Mouse (Mus musculus) gastrocnemius, adult 2 months (tissue): ENCODE results near the gene Irak2. TPM values are rescaled to one million over a fixed set of nuclear protein-coding genes. Genes with fewer than 3 reads are reported as not detected.

Source experiments
- DNase-seq: peaks from one replicate; pipeline ENCODE4 v3.0.0; 2022
- H3K27ac ChIP-seq: fragments of 200-600 bp; 2 replicates; pipeline ENCODE4 v1.8.1; 2022; ENCODE audit warnings: mild to moderate bottlenecking
- H3K4me3 ChIP-seq: fragments of 200-600 bp; 2 replicates; pipeline ENCODE4 v1.8.1; 2022; ENCODE audit warnings: mild to moderate bottlenecking, moderate library complexity
- CTCF ChIP-seq: fragments of 200-600 bp; IDR thresholded peaks from 2 replicates; pipeline ENCODE4 v1.8.1; 2022; ENCODE audit warnings: antibody characterized with exemption, mild to moderate bottlenecking, moderate library complexity
- intact Hi-C: fragments of 180-260 bp; cut with DNase I; formaldehyde crosslinking; loops from one replicate; pipeline ENCODE4 v1.15.1; 2025
- microRNA-seq: library from miRNA; unstranded; fragments of <30 nt; microRNA quantifications from one replicate; pipeline ENCODE4 v1.2.0, GENCODE M21; 2021
- total RNA-seq, 2 experiments: library from RNA; stranded (reverse); gene quantifications; 2 replicates each; pipeline ENCODE4 v1.2.3; 2021

Irak2 gene
- total RNA-seq, 2 experiments from 2014 or later: 3.9 to 6.1 TPM

DNA sequence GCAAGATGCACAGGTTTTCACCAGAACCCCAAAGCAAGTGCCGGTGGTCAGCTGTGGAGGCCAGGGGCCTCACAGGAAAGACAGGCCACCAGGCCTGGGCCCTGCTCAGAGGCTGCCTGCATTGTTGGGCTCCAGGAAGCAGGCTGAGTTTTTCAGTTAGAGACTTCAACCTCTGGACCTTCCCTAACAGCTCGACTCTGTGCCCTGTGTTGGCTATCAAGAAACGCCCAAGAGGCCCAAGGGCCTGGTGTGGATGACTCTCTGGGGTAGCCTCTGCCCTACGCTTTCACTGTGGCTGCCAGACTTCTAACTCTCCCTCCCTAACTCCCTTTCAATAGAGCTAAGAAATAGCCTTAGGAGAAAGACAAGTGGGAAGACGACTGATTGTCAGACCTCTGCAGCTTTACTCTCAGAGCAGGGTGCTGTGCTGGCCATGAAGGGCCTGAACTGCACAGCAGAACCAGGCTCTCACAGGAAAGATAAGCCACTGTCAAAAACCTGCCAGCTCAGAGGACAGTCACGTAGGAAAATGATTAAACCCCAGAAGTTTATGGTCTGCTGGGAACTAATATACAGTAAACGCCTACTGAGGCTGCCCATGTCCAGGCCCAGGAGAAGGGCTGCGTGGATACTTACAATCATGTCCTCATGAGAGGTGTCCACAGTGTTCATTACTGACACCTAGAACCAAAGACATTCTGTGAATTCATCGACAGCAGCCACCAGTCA is 99.2 kb downstream of the Irak2 start:
- DNase-seq: no peak
- Histone ChIP-seq H3K4me3 (no peak overlapping the region), H3K27ac (no peak overlapping the region)
- intact Hi-C loops: no loop called here
- no peak for TF ChIP-seq CTCF

DNA sequence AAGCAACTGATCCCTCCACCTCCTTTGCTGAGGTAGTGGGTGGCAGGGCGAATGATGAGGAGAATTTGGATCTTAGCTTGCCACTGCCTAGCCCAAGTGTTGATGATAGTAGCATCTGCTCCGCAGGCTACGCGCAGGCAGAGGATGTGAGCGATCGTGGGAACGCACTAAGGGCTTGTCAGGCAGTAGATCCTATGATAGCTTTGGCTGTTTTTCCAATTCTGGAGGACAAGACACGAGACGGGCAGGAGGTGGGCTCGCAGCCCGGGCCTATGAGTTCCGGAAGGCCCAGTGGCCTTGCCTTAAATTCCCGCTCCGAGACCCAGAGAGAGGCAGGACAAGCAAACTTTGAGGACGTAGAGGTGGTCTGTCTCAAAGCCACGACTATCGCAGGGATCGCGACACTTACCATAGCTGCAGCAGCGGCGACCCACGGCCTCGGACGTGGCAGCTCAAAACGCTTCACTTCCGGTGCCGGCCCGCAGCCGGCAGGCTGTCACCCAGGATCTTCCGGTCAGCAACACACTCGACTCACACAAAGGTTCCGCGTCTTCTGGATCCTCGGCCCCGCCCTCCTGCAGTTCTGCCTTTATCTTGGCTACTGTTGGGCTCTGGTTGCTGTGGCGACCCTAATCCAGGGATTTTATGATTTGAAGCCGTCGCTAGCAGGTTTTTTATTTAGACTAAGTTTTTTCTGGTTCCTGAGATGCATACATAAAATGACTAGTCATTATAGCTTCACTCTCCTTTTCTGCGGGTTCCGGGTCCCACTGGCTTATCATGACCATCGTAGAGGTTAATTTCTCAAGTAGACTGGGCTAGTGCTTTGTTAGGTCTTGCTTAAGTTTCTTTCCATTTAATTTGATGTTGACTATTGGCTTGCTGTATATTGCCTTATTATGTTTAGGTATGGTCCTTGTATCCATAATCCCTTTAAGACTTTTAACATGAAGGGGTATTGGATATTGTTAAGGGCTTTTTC is 102.3 kb downstream of the Irak2 start, which contains the start of gene Sec13:
Sec13 (minus strand) TSS at position 508 of the 982 bp plus-strand sequence.
- no peak for TF ChIP-seq CTCF
- Histone ChIP-seq H3K27ac (peak within 1 kb of the TSS; percentile 93), H3K4me3 (peak within 1 kb of the TSS; percentile 92)
- intact Hi-C loops: loop anchor here (5.0 kb wide), 1 partner anchor 103 kb away; the partner anchor contains the start of gene Irak2
- DNase-seq: peak; percentile 91

DNA sequence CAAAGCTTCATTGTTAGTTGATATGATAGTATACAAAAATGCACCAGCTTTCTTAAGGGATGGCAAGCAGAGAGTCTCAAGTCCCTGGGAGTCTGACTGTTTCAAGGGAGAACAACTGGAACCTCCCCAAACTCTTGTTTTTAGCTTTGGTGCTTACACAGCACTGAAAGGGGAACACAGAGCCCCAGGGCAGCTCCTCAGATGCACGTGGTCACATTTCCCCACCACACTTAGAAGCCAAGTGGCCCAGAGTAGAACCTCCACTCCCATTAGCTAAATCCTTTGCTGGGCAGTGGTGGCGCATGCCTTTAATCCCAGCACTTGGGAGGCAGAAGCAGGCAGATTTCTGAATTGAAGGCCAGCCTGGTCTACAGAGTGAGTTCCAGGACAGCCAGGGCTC is 103.2 kb downstream of the Irak2 start:
- DNase-seq: no peak
- intact Hi-C loops: loop anchor here (5.0 kb wide), 1 partner anchor 104 kb away; the partner anchor contains the start of gene Irak2
- no peak overlapping the region for H3K4me3 ChIP-seq
- no peak overlapping the region for H3K27ac ChIP-seq
- TF ChIP-seq CTCF: no peak

DNA sequence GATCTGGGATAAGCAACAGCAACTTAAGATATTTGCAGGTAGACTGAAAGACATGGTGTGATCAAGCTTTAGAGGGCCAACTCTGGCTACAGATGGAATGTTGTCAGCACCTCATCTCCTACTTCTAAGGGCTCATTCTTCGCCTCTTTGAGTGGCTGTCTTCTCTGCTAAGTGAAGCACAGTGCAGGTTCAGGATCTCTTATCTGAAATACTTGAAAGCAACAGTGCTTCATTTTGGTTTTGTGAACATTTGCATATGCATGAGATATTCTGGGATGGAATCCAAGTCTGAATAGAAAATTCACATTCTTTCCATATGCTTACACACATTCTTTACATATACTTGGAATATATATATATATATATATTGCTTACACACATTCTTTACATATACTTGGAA is 104.1 kb downstream of the Irak2 start:
- intact Hi-C loops: loop anchor here (5.0 kb wide), 1 partner anchor 105 kb away; the partner anchor contains the start of gene Irak2
- H3K4me3 ChIP-seq: no peak overlapping the region
- H3K27ac ChIP-seq: no peak overlapping the region
- DNase-seq: no peak
- TF ChIP-seq CTCF: no peak

DNA sequence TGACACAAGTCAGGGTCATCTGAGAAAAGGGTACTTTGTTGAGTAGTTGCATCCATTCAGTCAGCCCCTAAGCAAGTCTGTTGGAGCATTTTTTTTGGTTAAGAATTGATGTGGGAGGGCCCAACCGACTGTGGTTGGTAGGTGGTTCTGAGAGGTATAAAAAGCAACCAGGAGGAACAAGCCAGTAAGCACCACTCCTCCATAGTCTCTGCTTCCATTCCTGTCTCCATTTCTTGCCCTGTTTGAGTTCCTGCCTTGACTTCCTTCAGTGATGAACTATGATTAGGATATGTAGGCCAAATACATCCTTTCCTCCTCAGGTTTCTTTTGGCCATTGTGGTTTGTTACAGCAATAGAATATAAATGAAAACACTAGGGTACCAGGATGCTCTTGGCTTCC is 104.8 kb downstream of the Irak2 start:
- H3K27ac ChIP-seq: no peak overlapping the region
- intact Hi-C loops: loop anchor here (5.0 kb wide), 1 partner anchor 106 kb away; the partner anchor contains the start of gene Irak2
- no peak for TF ChIP-seq CTCF
- DNase-seq: no peak
- H3K4me3 ChIP-seq: no peak overlapping the region

Small RNA genes lying within 50 kb of the gene (microRNA-seq; reads per million reads assigned to microRNA genes)
- gene Mir7042: not detected

Other genes with a start within 250 kb of the Irak2 start
- 1 to 10 TPM in 1 of 2 experiments, under 1 TPM in 1; 0.48 to 1.3 TPM for gene Ttll3, start 249.2 kb upstream of the Irak2 start, total RNA-seq
- 1 to 10 TPM; 7.7 to 8.3 TPM for gene Rpusd3, start 219.1 kb upstream of the Irak2 start, total RNA-seq
- gene Cidec, start 202.7 kb upstream of the Irak2 start, total RNA-seq: 1 to 10 TPM in 1 of 2 experiments, under 1 TPM in 1; 0.97 to 5.0 TPM
- 10 to 100 TPM; 28.2 to 29.7 TPM for gene Jagn1, start 195.9 kb upstream of the Irak2 start, total RNA-seq
- gene Il17re, start 180.0 kb upstream of the Irak2 start, total RNA-seq: under 1 TPM; 0.25 to 0.26 TPM
- gene Il17rc, start 167.0 kb upstream of the Irak2 start, total RNA-seq: 1 to 10 TPM; 4.2 to 4.7 TPM
- gene Creld1, start 155.2 kb upstream of the Irak2 start, total RNA-seq: 10 to 100 TPM; 47.5 to 54.4 TPM
- under 1 TPM; 0.08 to 0.11 TPM for gene Prrt3, start 136.5 kb upstream of the Irak2 start, total RNA-seq
- 10 to 100 TPM; 54.9 to 63.2 TPM for gene Emc3, start 106.8 kb upstream of the Irak2 start, total RNA-seq
- gene Fancd2, start 106.8 kb upstream of the Irak2 start, total RNA-seq: under 1 TPM; 0.10 to 0.28 TPM
- gene Fancd2os, start 37.8 kb upstream of the Irak2 start, total RNA-seq: not detected
- 10 to 100 TPM; 37.3 to 46.0 TPM for gene Brk1, start 33.7 kb upstream of the Irak2 start, total RNA-seq
- gene Vhl, start 14.5 kb upstream of the Irak2 start, total RNA-seq: 1 to 10 TPM; 5.1 to 5.9 TPM
- 10 to 100 TPM; 36.4 to 41.1 TPM for gene Tatdn2, start 58.6 kb downstream of the Irak2 start, total RNA-seq
- 1 to 10 TPM in 1 of 2 experiments, not detected in 1; 1.0 TPM for gene Ghrl, start 81.4 kb downstream of the Irak2 start, total RNA-seq
- 10 to 100 TPM; 60.0 to 74.1 TPM for gene Sec13, start 102.3 kb downstream of the Irak2 start, total RNA-seq